Mouse (Mus musculus) CH12.LX (cell line): Measurements from ENCODE around the gene Adat3. TPM values are rescaled to one million over a fixed set of nuclear protein-coding genes. Genes with fewer than 3 reads are reported as not detected.
A peak's percentile ranks its signal among the peaks of the same experiment; 100 is the strongest.

ENCODE experiments used
- DNase-seq: peaks from one replicate; pipeline ENCODE4 v3.0.0-alpha.2; 2013; ENCODE audit errors: extremely low read depth
- H3K27ac ChIP-seq: 2 replicates; pipeline ENCODE4 v1.5.1; 2012; ENCODE audit warnings: low read depth, mild to moderate bottlenecking, control low read depth, moderate library complexity; ENCODE audit not compliant: insufficient read depth
- H3K27me3 ChIP-seq: replicated peaks from 2 replicates; pipeline ENCODE3; 2012; ENCODE audit warnings: inconsistent platforms
- H3K36me3 ChIP-seq, 2 experiments: replicated peaks in 1 of 2; 2 replicates each; pipeline versions ENCODE3 to v1.6.1; 2012; ENCODE audit warnings: inconsistent platforms in 1 of 2, low read length in 1 of 2, mild to moderate bottlenecking in 1 of 2, mixed read lengths in 1 of 2, moderate library complexity in 1 of 2; ENCODE audit not compliant: control insufficient read depth in 1 of 2, insufficient read depth in 1 of 2
- H3K4me1 ChIP-seq, 2 experiments: 2 replicates each; pipeline ENCODE4 v1.6.1; 2012; ENCODE audit warnings: inconsistent platforms in 1 of 2, moderate library complexity in 1 of 2; ENCODE audit not compliant: insufficient read depth in 2 of 2, control insufficient read depth in 1 of 2
- H3K4me2 ChIP-seq: 2 replicates; pipeline ENCODE4 v1.6.1; 2012; ENCODE audit warnings: low read depth, mild to moderate bottlenecking, control low read depth; ENCODE audit not compliant: poor library complexity, insufficient read depth, severe bottlenecking
- H3K4me3 ChIP-seq, 3 experiments: fragments of 150-350 bp in 1 of 3; sonication (generic) in 1 of 3; replicated peaks in 1 of 3; 2 replicates each; pipeline versions ENCODE3 to v1.5.1; 2011 to 2012; ENCODE audit warnings: low read depth in 2 of 3, low read length in 2 of 3, mild to moderate bottlenecking in 2 of 3, moderate library complexity in 2 of 3, control low read depth in 1 of 3, improper control_type of control experiment in 1 of 3, inconsistent platforms in 1 of 3, mixed read lengths in 1 of 3; ENCODE audit not compliant: poor library complexity in 1 of 3
- H3K79me2 ChIP-seq: replicated peaks from 2 replicates; pipeline ENCODE4 v1.6.1; 2012; ENCODE audit warnings: mild to moderate bottlenecking, moderate library complexity; ENCODE audit not compliant: control insufficient read depth, poor library complexity, insufficient read depth, severe bottlenecking; ENCODE audit errors: extremely low read depth
- H3K9ac ChIP-seq: 2 replicates; pipeline ENCODE4 v1.6.1; 2012; ENCODE audit warnings: low read depth, mild to moderate bottlenecking, control low read depth, moderate library complexity; ENCODE audit not compliant: insufficient read depth
- H3K9me3 ChIP-seq: replicated peaks from 2 replicates; pipeline ENCODE3; 2012; ENCODE audit warnings: low read length, inconsistent platforms, mixed read lengths
- BHLHE40 ChIP-seq: IDR thresholded peaks from 2 replicates; pipeline ENCODE4 v1.6.1; 2011; ENCODE audit warnings: mild to moderate bottlenecking, low read depth, low read length, improper control_type of control experiment
- CHD1 ChIP-seq: IDR thresholded peaks from 2 replicates; pipeline ENCODE4 v1.6.1; 2012; ENCODE audit warnings: low read depth, low read length, improper control_type of control experiment, inconsistent platforms
- CHD2 ChIP-seq: IDR thresholded peaks from 2 replicates; pipeline ENCODE4 v1.6.1; 2011; ENCODE audit warnings: low read length, improper control_type of control experiment
- CTCF ChIP-seq, 2 experiments: IDR thresholded peaks in 1 of 2; conservative IDR thresholded peaks in 1 of 2; 2 replicates each; pipeline ENCODE4 v1.5.1; 2011 to 2012; ENCODE audit warnings: low read depth in 2 of 2, low read length in 2 of 2, improper control_type of control experiment in 1 of 2, inconsistent platforms in 1 of 2, mild to moderate bottlenecking in 1 of 2, moderate library complexity in 1 of 2
- E2F4 ChIP-seq: IDR thresholded peaks from 2 replicates; pipeline ENCODE4 v1.6.1; 2011; ENCODE audit warnings: low read depth, low read length, improper control_type of control experiment; ENCODE audit not compliant: insufficient replicate concordance
- ELF1 ChIP-seq: IDR thresholded peaks from 2 replicates; pipeline ENCODE4 v1.6.1; 2014; ENCODE audit warnings: low read depth, mild to moderate bottlenecking, inconsistent platforms, low read length, improper control_type of control experiment
- EP300 ChIP-seq: IDR thresholded peaks from 2 replicates; pipeline ENCODE4 v1.6.1; 2011; ENCODE audit warnings: low read length, improper control_type of control experiment
- ETS1 ChIP-seq: conservative IDR thresholded peaks from 2 replicates; pipeline ENCODE4 v1.6.1; 2012; ENCODE audit warnings: low read depth, mild to moderate bottlenecking, inconsistent platforms, low read length, improper control_type of control experiment, moderate library complexity
- GABPA ChIP-seq: IDR thresholded peaks from 2 replicates; pipeline ENCODE4 v1.6.1; 2012; ENCODE audit warnings: low read depth, low read length, improper control_type of control experiment, inconsistent platforms; ENCODE audit not compliant: insufficient replicate concordance
- HCFC1 ChIP-seq: IDR thresholded peaks from 2 replicates; pipeline ENCODE4 v1.6.1; 2012; ENCODE audit warnings: low read depth, mild to moderate bottlenecking, inconsistent platforms, low read length, improper control_type of control experiment
- IRF4 ChIP-seq: IDR thresholded peaks from 2 replicates; pipeline ENCODE4 v1.6.1; 2014; ENCODE audit warnings: low read depth, mild to moderate bottlenecking, inconsistent platforms, low read length, improper control_type of control experiment
- JUN ChIP-seq: IDR thresholded peaks from 2 replicates; pipeline ENCODE4 v1.6.1; 2011; ENCODE audit warnings: low read depth, mild to moderate bottlenecking, low read length, improper control_type of control experiment, moderate library complexity; ENCODE audit not compliant: insufficient read depth
- JUND ChIP-seq: conservative IDR thresholded peaks from 2 replicates; pipeline ENCODE4 v1.6.1; 2011; ENCODE audit warnings: low read depth, low read length, improper control_type of control experiment
- KAT2A ChIP-seq: IDR thresholded peaks from 2 replicates; pipeline ENCODE4 v1.6.1; 2012; ENCODE audit warnings: low read length, improper control_type of control experiment, inconsistent platforms; ENCODE audit not compliant: insufficient replicate concordance
- MAFK ChIP-seq: IDR thresholded peaks from 2 replicates; pipeline ENCODE4 v1.6.1; 2011; ENCODE audit warnings: low read length, improper control_type of control experiment; ENCODE audit not compliant: insufficient replicate concordance
- MAX ChIP-seq: IDR thresholded peaks from 2 replicates; pipeline ENCODE4 v1.6.1; 2011; ENCODE audit warnings: low read length, improper control_type of control experiment
- MAZ ChIP-seq: IDR thresholded peaks from 2 replicates; pipeline ENCODE4 v1.6.1; 2012; ENCODE audit warnings: low read depth, mild to moderate bottlenecking, inconsistent platforms, low read length, improper control_type of control experiment, moderate library complexity
- MEF2A ChIP-seq: IDR thresholded peaks from 2 replicates; pipeline ENCODE4 v1.6.1; 2014; ENCODE audit warnings: low read depth, mild to moderate bottlenecking, inconsistent platforms, low read length, improper control_type of control experiment, borderline replicate concordance
- MXI1 ChIP-seq: IDR thresholded peaks from 2 replicates; pipeline ENCODE4 v1.6.1; 2011; ENCODE audit warnings: mild to moderate bottlenecking, low read depth, low read length, improper control_type of control experiment
- MYC ChIP-seq: IDR thresholded peaks from 2 replicates; pipeline ENCODE4 v1.6.1; 2011; ENCODE audit warnings: low read depth, mild to moderate bottlenecking, improper control_type of control experiment, low read length
- NELFE ChIP-seq: IDR thresholded peaks from 2 replicates; pipeline ENCODE4 v1.6.1; 2011; ENCODE audit warnings: low read depth, low read length, improper control_type of control experiment
- NRF1 ChIP-seq: IDR thresholded peaks from 2 replicates; pipeline ENCODE4 v1.6.1; 2014; ENCODE audit warnings: low read depth, mild to moderate bottlenecking, inconsistent platforms, low read length, improper control_type of control experiment, moderate library complexity
- PAX5 ChIP-seq: IDR thresholded peaks from 2 replicates; pipeline ENCODE4 v1.6.1; 2012; ENCODE audit warnings: low read length, inconsistent platforms, mixed read lengths
- POLR2A ChIP-seq: IDR thresholded peaks from 2 replicates; pipeline ENCODE4 v1.6.1; 2011; ENCODE audit warnings: low read depth, mild to moderate bottlenecking, improper control_type of control experiment, low read length
- POLR2AphosphoS2 ChIP-seq: IDR thresholded peaks from 2 replicates; pipeline ENCODE4 v1.6.1; 2011; ENCODE audit warnings: low read depth, low read length, improper control_type of control experiment
- RAD21 ChIP-seq: IDR thresholded peaks from 2 replicates; pipeline ENCODE4 v1.6.1; 2011; ENCODE audit warnings: low read depth, mild to moderate bottlenecking, low read length, improper control_type of control experiment, moderate library complexity
- RCOR1 ChIP-seq: conservative IDR thresholded peaks from 2 replicates; pipeline ENCODE4 v1.6.1; 2012; ENCODE audit warnings: low read depth, mild to moderate bottlenecking, inconsistent platforms, low read length, improper control_type of control experiment
- SIN3A ChIP-seq: IDR thresholded peaks from 2 replicates; pipeline ENCODE4 v1.6.1; 2012; ENCODE audit warnings: low read length, improper control_type of control experiment, inconsistent platforms
- SMC3 ChIP-seq: IDR thresholded peaks from 2 replicates; pipeline ENCODE4 v1.6.1; 2011; ENCODE audit warnings: low read depth, low read length, improper control_type of control experiment
- TBP ChIP-seq: conservative IDR thresholded peaks from 2 replicates; pipeline ENCODE4 v1.6.1; 2011; ENCODE audit warnings: low read depth, low read length, improper control_type of control experiment
- TCF12 ChIP-seq: IDR thresholded peaks from 2 replicates; pipeline ENCODE4 v1.6.1; 2014; ENCODE audit warnings: low read depth, mild to moderate bottlenecking, inconsistent platforms, low read length, improper control_type of control experiment
- UBTF ChIP-seq: IDR thresholded peaks from 2 replicates; pipeline ENCODE4 v1.6.1; 2012; ENCODE audit warnings: low read depth, mild to moderate bottlenecking, inconsistent platforms, low read length, improper control_type of control experiment, moderate library complexity
- USF1 ChIP-seq: IDR thresholded peaks from 2 replicates; pipeline ENCODE4 v1.6.1; 2014; ENCODE audit warnings: low read depth, mild to moderate bottlenecking, inconsistent platforms, low read length, improper control_type of control experiment
- USF2 ChIP-seq: conservative IDR thresholded peaks from 2 replicates; pipeline ENCODE4 v1.6.1; 2011; ENCODE audit warnings: low read depth, low read length, improper control_type of control experiment
- ZC3H11A ChIP-seq: IDR thresholded peaks from 2 replicates; pipeline ENCODE4 v1.6.1; 2012; ENCODE audit warnings: low read depth, mild to moderate bottlenecking, inconsistent platforms, low read length, improper control_type of control experiment
- ZKSCAN1 ChIP-seq: IDR thresholded peaks from 2 replicates; pipeline ENCODE4 v1.6.1; 2012; ENCODE audit warnings: low read depth, inconsistent platforms, low read length, improper control_type of control experiment, borderline replicate concordance
- ZMIZ1 ChIP-seq: IDR thresholded peaks from 2 replicates; pipeline ENCODE4 v1.6.1; 2012; ENCODE audit warnings: low read depth, mild to moderate bottlenecking, inconsistent platforms, low read length, improper control_type of control experiment
- ZNF384 ChIP-seq: IDR thresholded peaks from 2 replicates; pipeline ENCODE4 v1.6.1; 2012; ENCODE audit warnings: low read depth, low read length, improper control_type of control experiment, inconsistent platforms
- dilution Hi-C: fragments of 300-500 bp; cut with MboI; formaldehyde crosslinking; loops from 2 replicates; pipeline ENCODE4 v1.14.3; 2020; ENCODE audit warnings: low sequenced_read_pairs; ENCODE audit not compliant: extremely low pct_unique_long_range_greater_than_20kb, extremely low pct_ligation_motif_present
- in situ Hi-C: fragments of 300-500 bp; cut with MboI; formaldehyde crosslinking; loops from 3 replicates; pipeline ENCODE4 v1.14.3; 2019; ENCODE audit warnings: low sequenced_read_pairs, low pct_ligation_motif_present, low pct_unique_long_range_greater_than_20kb, mixed read lengths
- polyA plus RNA-seq: library from polyadenylated mRNA; unstranded; fragments of >175 nt; gene quantifications from 2 replicates; pipeline ENCODE4 v1.2.1, GENCODE M21; 2012; ENCODE audit warnings: low read depth; ENCODE audit not compliant: insufficient read length
- total RNA-seq, 2 experiments: library from RNA; depleted of rRNA; stranded (reverse); fragments of 300-350 nt in 1 of 2; fragments of >200 nt in 1 of 2; gene quantifications; 2 replicates each; pipeline ENCODE4 v1.2.3; 2012 to 2014

Adat3 gene
- total and polyA plus RNA-seq, 3 experiments: 5.0 to 6.7 (median 6.6) TPM

GRCm38 (mm10) chr10:80576351-80577194, 26.1 kb upstream of the Adat3 start:
- in situ Hi-C loops: loop anchor here (5.0 kb wide), 1 partner anchor 111 kb away; no protein-coding TSS in a partner anchor
- H3K27ac ChIP-seq: peak overlapping the region; percentile 81
- peak; percentile 50 for DNase-seq

More at GRCm38 (mm10) chr10:80576351-80577194, 26.1 kb upstream of the Adat3 start:
- Histone ChIP-seq H3K4me2 (peak overlapping the region; percentile 58), H3K9me3 (no peaks in the 10 kb centered on the region), H3K36me3 (peaks cover 0 to 25% of the 10 kb centered on the region in 2 experiments), H3K27me3 (no peaks in the 10 kb centered on the region), H3K79me2 (peaks cover 50% of the 10 kb centered on the region), H3K4me1 (peaks cover 17 to 54% of the 10 kb centered on the region in 2 experiments), H3K9ac (peak overlapping the region; percentile 87), H3K4me3 (peak overlapping the region; percentile 91 to 97 (median 92))
- dilution Hi-C loops: no loop called here
- TF ChIP-seq GABPA: no peak
- no peak; the same call in 1 of the 2 replicates for TF ChIP-seq TCF12
- TF ChIP-seq POLR2A: peak; percentile 78
- peak; percentile 82 for TF ChIP-seq MAX
- TF ChIP-seq CHD2: 0 out of 2 replicates have a peak, but pooled peaks have one; percentile 58
- TF ChIP-seq EP300: no peak
- TF ChIP-seq TBP: no peak
- no peak for TF ChIP-seq UBTF
- TF ChIP-seq JUND: no peak
- TF ChIP-seq ZC3H11A: no peak
- TF ChIP-seq ZNF384: no peak
- no peak for TF ChIP-seq RCOR1
- no peak for TF ChIP-seq POLR2AphosphoS2
- TF ChIP-seq MXI1: peak; percentile 97
- TF ChIP-seq ZMIZ1: 0 out of 2 replicates have a peak, but pooled peaks have one; percentile 24
- peak; percentile 40; the same call in 1 of the 2 replicates for TF ChIP-seq IRF4
- peak; percentile 79 for TF ChIP-seq MYC
- TF ChIP-seq MAZ: peak; percentile 47; the same call in 1 of the 2 replicates
- peak; percentile 62 for TF ChIP-seq NELFE
- no peak for TF ChIP-seq USF1
- TF ChIP-seq ZKSCAN1: no peak
- no peak for TF ChIP-seq CTCF (conservative IDR thresholded peaks at IDR 0.05 in 1 of 2, IDR thresholded peaks at IDR 0.05 in 1 of 2; ENCODE audit: low read depth in 2 of 2, low read length in 2 of 2)
- no peak for TF ChIP-seq ETS1
- no peak for TF ChIP-seq SMC3
- no peak for TF ChIP-seq RAD21
- TF ChIP-seq HCFC1: no peak; the same call in 1 of the 2 replicates
- TF ChIP-seq JUN: no peak
- TF ChIP-seq CHD1: 0 out of 2 replicates have a peak, but pooled peaks have one; percentile 56
- no peak for TF ChIP-seq NRF1
- no peak for TF ChIP-seq PAX5
- TF ChIP-seq MAFK: no peak
- TF ChIP-seq ELF1: 0 out of 2 replicates have a peak, but pooled peaks have one; percentile 26
- TF ChIP-seq KAT2A: no peak
- no peak for TF ChIP-seq MEF2A
- peak; percentile 90 for TF ChIP-seq SIN3A
- TF ChIP-seq BHLHE40: no peak
- no peak for TF ChIP-seq USF2
- no peak for TF ChIP-seq E2F4
